Mouse (Mus musculus) thymus, adult 2 months (tissue): ENCODE measurements around the gene Sapcd1. TPM values are rescaled to one million over a fixed set of nuclear protein-coding genes. Genes with fewer than 3 reads are reported as not detected.

Experiments used
- DNase-seq: peaks from one replicate; pipeline ENCODE4 v3.0.0; 2021
- H3K27ac ChIP-seq: fragments of 200-500 bp; 2 replicates; pipeline ENCODE4 v1.5.1; 2012; ENCODE audit warnings: low read length, control low read depth; ENCODE audit not compliant: control insufficient read depth, insufficient read depth
- H3K27me3 ChIP-seq: fragments of 200-500 bp; 2 replicates; pipeline ENCODE4 v1.6.1; 2012; ENCODE audit warnings: mild to moderate bottlenecking, low read length, moderate library complexity, mixed read lengths; ENCODE audit not compliant: control insufficient read depth, insufficient read depth
- H3K36me3 ChIP-seq: fragments of 200-500 bp; 2 replicates; pipeline ENCODE4 v1.6.1; 2012; ENCODE audit warnings: mild to moderate bottlenecking, low read length, moderate library complexity; ENCODE audit not compliant: control insufficient read depth, insufficient read depth
- H3K4me1 ChIP-seq: fragments of 200-500 bp; replicated peaks from 2 replicates; pipeline ENCODE4 v1.6.1; 2012; ENCODE audit warnings: low read length; ENCODE audit not compliant: control insufficient read depth, insufficient read depth
- H3K4me3 ChIP-seq: fragments of 200-500 bp; 2 replicates; pipeline ENCODE4 v1.5.1; 2012; ENCODE audit warnings: mild to moderate bottlenecking, low read length, control low read depth, moderate library complexity; ENCODE audit not compliant: control insufficient read depth, insufficient read depth
- CTCF ChIP-seq: fragments of 200-500 bp; IDR thresholded peaks from 2 replicates; pipeline ENCODE4 v1.5.1; 2012; ENCODE audit warnings: mild to moderate bottlenecking, control low read depth, low read length, moderate library complexity, borderline replicate concordance; ENCODE audit not compliant: control insufficient read depth, poor library complexity, insufficient read depth; ENCODE audit errors: extremely low read depth
- POLR2A ChIP-seq: fragments of 200-500 bp; IDR thresholded peaks from 2 replicates; pipeline ENCODE4 v1.6.1; 2012; ENCODE audit warnings: mild to moderate bottlenecking, low read length, control low read depth, moderate library complexity; ENCODE audit not compliant: control insufficient read depth, poor library complexity, insufficient read depth; ENCODE audit errors: extremely low read depth
- WGBS: fragments of 180-500 bp; shearing (Covaris S2); methylation state at CpG from one replicate; pipeline ENCODE4 v1.1.7; 2018; 5-methylcytosine and 5-hydroxymethylcytosine counted together
- polyA plus RNA-seq: library from polyadenylated mRNA; depleted of rRNA; stranded (reverse); fragments of >200 nt; gene quantifications from 2 replicates; pipeline ENCODE4 v1.2.3, GENCODE M21; 2012

The Sapcd1 gene
- polyA plus RNA-seq, 1 experiment, result 12.3 TPM

DNA sequence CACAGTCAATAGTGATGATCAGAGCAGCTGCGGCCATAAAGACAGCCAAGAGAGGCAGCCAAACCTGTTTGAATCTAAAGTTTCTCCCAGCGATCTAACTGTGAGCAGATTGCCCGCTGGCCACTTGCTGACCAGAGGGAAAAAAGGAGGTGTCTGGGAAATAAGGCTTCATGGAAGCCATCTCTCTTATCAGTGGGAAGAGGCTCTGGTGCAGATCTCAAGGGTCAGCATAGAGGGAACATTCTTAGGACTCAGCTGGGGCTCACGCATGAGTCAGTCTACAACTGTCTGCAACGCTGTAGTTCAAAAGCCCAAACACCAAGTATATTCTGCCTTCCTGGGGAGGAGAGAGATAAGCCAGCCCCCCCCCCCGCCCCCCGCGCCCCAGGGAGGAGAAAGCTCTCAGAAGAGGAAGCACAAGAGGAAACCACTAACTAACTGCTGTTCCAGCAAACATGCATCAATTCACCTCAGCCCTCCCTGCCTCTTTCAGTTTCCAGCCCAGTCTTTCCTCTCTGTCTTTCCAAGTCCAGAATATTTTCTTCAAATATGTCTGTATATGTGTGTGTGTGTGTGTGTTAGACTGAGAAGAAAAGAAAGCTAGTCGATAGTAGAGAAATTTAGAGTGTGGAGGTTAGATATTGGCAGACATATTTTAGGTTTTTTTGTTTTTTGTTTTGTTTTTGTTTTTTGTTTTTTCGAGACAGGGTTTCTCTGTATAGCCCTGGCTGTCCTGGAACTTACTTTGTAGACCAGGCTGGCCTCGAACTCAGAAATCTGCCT lies 20.5 kb upstream of the Sapcd1 start:
- Histone ChIP-seq H3K36me3 (peaks cover 10% of the 10 kb centered on the region), H3K27me3 (no peaks in the 10 kb centered on the region), H3K4me3 (peak overlapping the region; percentile 25), H3K4me1 (peaks cover 44% of the 10 kb centered on the region), H3K27ac (peak overlapping the region; percentile 100)
- no peak for TF ChIP-seq POLR2A
- WGBS, result 2% methylated on average over 11 of the region's 11 CpGs
- DNase-seq, result peak; percentile 56

DNA sequence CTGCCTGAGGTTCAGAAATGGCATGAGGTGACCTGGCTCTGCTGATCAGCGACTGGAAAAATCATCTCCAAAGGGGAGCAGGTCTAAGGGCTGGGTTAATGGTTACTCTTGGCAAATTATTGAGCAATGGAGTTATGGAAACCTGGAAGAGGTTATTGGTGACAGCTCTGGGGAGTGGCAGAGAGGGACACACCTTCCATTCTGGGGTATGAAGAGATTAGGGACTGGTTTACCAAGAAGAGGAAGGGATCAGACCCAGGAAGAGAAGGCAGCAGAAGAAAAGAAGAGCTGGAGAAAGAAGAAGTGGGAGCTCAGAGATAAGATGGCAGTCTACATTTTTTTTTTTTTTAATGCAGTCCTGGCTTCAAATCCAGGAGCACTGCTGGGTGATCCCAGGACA lies 19.9 kb upstream of the Sapcd1 start:
- no peak for DNase-seq
- WGBS, result 20% methylated on average over 1 of the region's 1 CpGs
- peak overlapping the region; percentile 100 for H3K27ac ChIP-seq
- H3K36me3 ChIP-seq, result peaks cover 3% of the 10 kb centered on the region
- TF ChIP-seq POLR2A (no peak), CTCF (no peak)
- peaks cover 40% of the 10 kb centered on the region for H3K4me1 ChIP-seq
- H3K27me3 ChIP-seq, result no peaks in the 10 kb centered on the region
- no peak overlapping the region for H3K4me3 ChIP-seq

- Histone ChIP-seq H3K27ac (peak within 1 kb of the TSS; percentile 100), H3K36me3 (no peaks in the 10 kb centered on the region), H3K27me3 (no peaks in the 10 kb centered on the region), H3K4me1 (peaks cover 32% of the 10 kb centered on the region), H3K4me3 (peak within 1 kb of the TSS; percentile 54)
- WGBS, result 2% methylated on average over 33 of the region's 33 CpGs
- DNase-seq, result peak; percentile 97
- TF ChIP-seq CTCF, result no peak
- TF ChIP-seq POLR2A, result no peak; the same call in none of the 2 replicates
Observed at GRCm38 (mm10) chr17:35046681-35047455, 19.1 kb upstream of the Sapcd1 start, which contains the start of gene Msh5. Gene Msh5 (minus strand): TSS chr17:35046745.

GRCm38 (mm10) chr17:35045807-35046680 lies 18.2 kb upstream of the Sapcd1 start:
- Histone ChIP-seq H3K4me1 (peaks cover 31% of the 10 kb centered on the region), H3K4me3 (peak overlapping the region; percentile 54), H3K27me3 (no peaks in the 10 kb centered on the region), H3K36me3 (no peaks in the 10 kb centered on the region), H3K27ac (peak overlapping the region; percentile 6; the same call in 1 of the 2 replicates)
- 3% methylated on average over 48 of the region's 48 CpGs for WGBS
- no peak for DNase-seq
- TF ChIP-seq POLR2A (no peak), CTCF (no peak)

DNA sequence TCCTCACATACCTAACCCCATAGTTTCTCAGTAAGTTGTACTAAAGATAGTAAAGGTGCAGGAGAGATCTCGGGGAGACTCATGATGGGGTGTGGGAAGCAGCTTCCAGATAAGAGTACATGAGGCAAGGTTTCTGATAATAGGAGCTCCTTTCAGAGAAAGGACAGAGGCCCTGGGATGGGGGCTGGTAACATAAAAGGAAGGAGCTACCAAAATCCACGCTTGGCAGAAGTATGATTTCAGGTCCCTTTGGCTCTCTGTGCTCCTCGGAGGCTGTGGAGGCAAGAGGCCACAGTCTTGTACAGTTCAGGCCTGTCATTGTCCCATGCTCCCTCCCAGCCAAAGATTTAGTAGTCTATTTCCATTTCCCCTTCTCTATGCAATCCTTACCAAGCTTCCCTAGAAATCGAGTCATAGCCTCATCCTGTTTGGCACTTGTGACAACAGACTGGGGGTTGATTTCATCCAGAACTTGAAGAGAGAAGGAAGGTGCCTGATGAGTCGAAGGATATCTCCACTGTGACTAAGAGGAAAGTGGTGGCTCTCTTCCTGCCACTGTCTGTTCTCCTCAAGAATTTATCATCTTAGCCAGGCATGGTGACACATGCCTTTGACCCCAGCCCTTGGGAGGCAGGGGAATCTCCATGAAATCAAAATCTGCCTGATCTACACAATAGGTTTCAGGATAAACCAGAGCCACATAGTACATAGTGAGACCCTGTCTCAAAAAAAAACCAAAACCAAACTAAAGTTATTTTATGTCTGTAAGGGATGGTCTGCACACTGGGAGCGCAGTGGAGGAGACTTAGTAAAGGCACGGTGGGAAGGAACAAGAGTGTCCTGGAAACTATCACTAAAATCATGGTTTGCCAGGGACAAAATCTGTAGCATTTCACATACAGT lies 17.3 kb upstream of the Sapcd1 start:
- 77% methylated on average over 7 of the region's 7 CpGs for WGBS
- Histone ChIP-seq H3K4me1 (peaks cover 31% of the 10 kb centered on the region), H3K27ac (no peak overlapping the region), H3K36me3 (no peaks in the 10 kb centered on the region), H3K27me3 (no peaks in the 10 kb centered on the region), H3K4me3 (no peak overlapping the region)
- no peak for DNase-seq
- TF ChIP-seq POLR2A, result no peak
- TF ChIP-seq CTCF, result no peak

DNA sequence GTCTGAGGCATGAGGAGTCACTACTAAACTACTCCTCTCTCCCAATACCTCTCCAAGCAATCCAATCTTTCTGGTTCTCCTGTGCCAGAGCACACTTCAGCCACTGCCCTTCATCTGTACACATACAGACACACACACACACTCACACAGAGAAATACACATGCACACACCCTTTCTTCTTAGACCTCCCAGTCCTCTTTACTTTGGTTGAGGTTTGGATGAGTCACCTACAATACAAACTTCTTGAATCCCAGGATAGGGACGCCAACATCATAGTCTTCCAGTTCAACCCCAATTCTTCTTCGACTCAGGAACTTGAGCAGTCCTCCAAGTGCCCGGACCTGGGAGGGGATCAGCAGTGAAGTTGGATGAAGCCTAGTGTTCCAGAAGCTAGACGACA lies 16.0 kb upstream of the Sapcd1 start:
- H3K4me3 ChIP-seq, result no peak overlapping the region
- H3K36me3 ChIP-seq, result no peaks in the 10 kb centered on the region
- WGBS, result 93% methylated on average over 4 of the region's 4 CpGs
- no peak overlapping the region for H3K27ac ChIP-seq
- no peaks in the 10 kb centered on the region for H3K27me3 ChIP-seq
- no peak for DNase-seq
- peaks cover 22% of the 10 kb centered on the region for H3K4me1 ChIP-seq
- TF ChIP-seq POLR2A (no peak), CTCF (no peak)
